Mouse (Mus musculus): ENCODE data around the gene Pknox2.

Pknox2 gene

GRCm38 (mm10) chr9:37140464-37141181 lies 6.6 kb downstream of the Pknox2 start:
- no peak for DNase-seq (ENCODE audit: low spot score)

GRCm38 (mm10) chr9:37139514-37139913 lies 7.7 kb downstream of the Pknox2 start:
- peak; percentile 47 for DNase-seq (ENCODE audit: low spot score)

- no peak for DNase-seq (ENCODE audit: low spot score)
These were observed 8.3 kb downstream of the Pknox2 start for GRCm38 (mm10) chr9:37138883-37139282.

GRCm38 (mm10) chr9:37136340-37136739 lies 10.9 kb downstream of the Pknox2 start:
- no peak for DNase-seq (ENCODE audit: low spot score)

- DNase-seq (ENCODE audit: low spot score), result no peak
These were observed 13.7 kb downstream of the Pknox2 start for GRCm38 (mm10) chr9:37133495-37133894.

- no peak for DNase-seq (ENCODE audit: low spot score)
These were observed 18.2 kb downstream of the Pknox2 start for GRCm38 (mm10) chr9:37129046-37129445.

GRCm38 (mm10) chr9:37126197-37126596 lies 21.0 kb downstream of the Pknox2 start:
- DNase-seq (ENCODE audit: low spot score), result peak; percentile 41

- peak; percentile 44 for DNase-seq (ENCODE audit: low spot score)
These were observed 22.3 kb downstream of the Pknox2 start for GRCm38 (mm10) chr9:37124696-37125480.

- DNase-seq (ENCODE audit: low spot score), result no peak
These were observed 23.8 kb downstream of the Pknox2 start for GRCm38 (mm10) chr9:37123384-37123783.

GRCm38 (mm10) chr9:37122971-37123370 lies 24.2 kb downstream of the Pknox2 start:
- DNase-seq (ENCODE audit: low spot score), result no peak

GRCm38 (mm10) chr9:37122381-37122780 lies 24.8 kb downstream of the Pknox2 start:
- no peak for DNase-seq (ENCODE audit: low spot score)

GRCm38 (mm10) chr9:37121761-37122331 lies 25.4 kb downstream of the Pknox2 start:
- DNase-seq (ENCODE audit: low spot score), result no peak

GRCm38 (mm10) chr9:37120801-37121200 lies 26.4 kb downstream of the Pknox2 start:
- DNase-seq (ENCODE audit: low spot score), result peak; percentile 47

GRCm38 (mm10) chr9:37117529-37117928 lies 29.7 kb downstream of the Pknox2 start:
- no peak for DNase-seq (ENCODE audit: low spot score)

- DNase-seq (ENCODE audit: low spot score), result no peak
These were observed 30.4 kb downstream of the Pknox2 start for GRCm38 (mm10) chr9:37116632-37117413.

GRCm38 (mm10) chr9:37115820-37116219 lies 31.4 kb downstream of the Pknox2 start:
- DNase-seq (ENCODE audit: low spot score), result no peak

GRCm38 (mm10) chr9:37114286-37115267 lies 32.6 kb downstream of the Pknox2 start:
- DNase-seq (ENCODE audit: low spot score), result no peak

- no peak for DNase-seq (ENCODE audit: low spot score)
These were observed 39.7 kb downstream of the Pknox2 start for GRCm38 (mm10) chr9:37107546-37107945.

- no peak for DNase-seq (ENCODE audit: low spot score)
These were observed 40.4 kb downstream of the Pknox2 start for GRCm38 (mm10) chr9:37106808-37107207.

- no peak for DNase-seq (ENCODE audit: low spot score)
These were observed 43.0 kb downstream of the Pknox2 start for GRCm38 (mm10) chr9:37104249-37104648.

GRCm38 (mm10) chr9:37103778-37104177 lies 43.4 kb downstream of the Pknox2 start:
- DNase-seq (ENCODE audit: low spot score), result no peak
